Mouse (Mus musculus) G1E (cell line): ENCODE data around the gene Myo1h.

Experiments
- CTCF ChIP-seq: IDR thresholded peaks from 2 replicates; pipeline ENCODE4 v1.5.1; 2012; ENCODE audit warnings: low read depth, low read length, inconsistent platforms, mixed read lengths
- GATA1 ChIP-seq: IDR thresholded peaks from 2 replicates; pipeline ENCODE4 v1.6.1; 2012; ENCODE audit warnings: borderline replicate concordance, low read length, inconsistent platforms, mixed read lengths
- GATA2 ChIP-seq: IDR thresholded peaks from 2 replicates; pipeline ENCODE4 v1.6.1; 2012; ENCODE audit warnings: low read depth, low read length, inconsistent platforms, borderline replicate concordance

DNA sequence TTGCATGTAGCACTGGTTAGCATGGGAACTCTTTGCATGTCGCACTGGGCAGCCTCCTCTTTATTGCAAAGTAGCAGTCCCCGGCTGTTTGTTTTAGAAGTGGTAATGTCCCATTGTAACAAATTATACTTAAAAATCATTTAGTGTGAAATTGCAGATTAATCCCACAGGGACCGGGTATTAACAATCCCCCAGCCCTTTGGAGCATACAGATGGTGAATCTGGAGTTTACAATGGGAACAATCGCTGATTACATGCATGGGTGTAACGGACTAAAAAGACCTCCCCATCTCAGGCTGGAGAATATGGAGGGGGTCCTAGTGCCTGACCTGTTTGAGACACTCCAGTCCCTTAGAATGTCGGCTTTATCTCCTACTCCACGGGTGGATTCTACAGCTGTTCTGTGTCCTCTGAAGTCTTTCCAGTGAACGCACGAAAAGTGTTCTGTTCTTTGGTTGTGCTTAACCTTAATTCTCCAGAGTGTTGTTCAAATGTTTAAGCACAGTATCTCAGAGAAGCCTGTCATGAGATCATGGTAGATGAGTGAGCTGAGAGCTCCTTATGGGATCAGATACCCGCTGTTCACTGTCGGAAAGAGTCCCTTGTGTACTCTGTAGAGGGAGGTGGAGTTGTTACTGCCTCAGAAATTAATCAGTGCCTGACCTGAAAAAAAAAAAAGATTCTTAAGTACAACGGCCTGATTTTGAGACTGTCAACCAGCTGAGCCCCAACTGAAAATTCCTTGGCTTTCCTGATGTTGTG, 9.4 kb upstream of the Myo1h start:
- no peak for TF ChIP-seq CTCF
- no peak for TF ChIP-seq GATA1
- no peak for TF ChIP-seq GATA2
